Mouse (Mus musculus): ENCODE results near the gene Ptprg. TPM values are rescaled to one million over a fixed set of nuclear protein-coding genes. Genes with fewer than 3 reads are reported as not detected.

Ptprg gene
- polyA plus RNA-seq, 1 experiment from 2014 or later = 27.1 TPM

DNA sequence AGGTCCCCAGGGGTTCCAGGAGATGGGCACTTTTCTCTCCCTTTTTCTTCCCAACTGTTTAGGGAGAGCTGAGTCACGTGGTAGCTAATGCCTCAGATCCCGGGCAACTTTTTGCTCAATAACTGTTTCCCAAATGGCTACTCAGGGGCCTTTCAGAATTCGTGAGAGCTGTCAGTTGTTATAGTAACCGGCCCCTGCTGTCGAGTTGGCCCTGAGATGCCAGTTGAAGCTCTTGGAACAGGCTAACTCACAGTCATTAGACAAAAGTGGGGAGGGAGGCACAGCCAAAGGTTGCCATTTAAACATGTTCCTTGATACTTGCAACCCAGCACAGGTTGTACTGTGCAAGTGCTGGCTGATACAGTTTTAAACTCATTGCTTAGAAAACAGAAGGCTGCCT, 624.1 kb downstream of the Ptprg start:
- Histone ChIP-seq H3K27me3 (replicated peaks; ENCODE audit: control insufficient read depth, insufficient read depth, low read length) (no peaks in the 10 kb centered on the region), H3K4me1 (ENCODE audit: control insufficient read depth, insufficient read depth, low read length) (peaks cover 17% of the 10 kb centered on the region), H3K9ac (ENCODE audit: low read length) (no peak overlapping the region), H3K4me2 (ENCODE audit: low read length) (no peak overlapping the region), H3K4me3 (ENCODE audit: low read depth, low read length) (no peak overlapping the region), H3K36me3 (ENCODE audit: control insufficient read depth, insufficient read depth, low read length) (no peaks in the 10 kb centered on the region), H3K27ac (ENCODE audit: low read depth, low read length) (peak overlapping the region; percentile 10; the same call in 1 of the 2 replicates), H3K9me3 (replicated peaks; ENCODE audit: control insufficient read depth, low read length) (no peaks in the 10 kb centered on the region)
- under 1% methylated on average over 5 of the region's 5 CpGs for WGBS
- ATAC-seq = peak; percentile 88
- DNase-seq (ENCODE audit: low spot score) = peak; percentile 89

DNA sequence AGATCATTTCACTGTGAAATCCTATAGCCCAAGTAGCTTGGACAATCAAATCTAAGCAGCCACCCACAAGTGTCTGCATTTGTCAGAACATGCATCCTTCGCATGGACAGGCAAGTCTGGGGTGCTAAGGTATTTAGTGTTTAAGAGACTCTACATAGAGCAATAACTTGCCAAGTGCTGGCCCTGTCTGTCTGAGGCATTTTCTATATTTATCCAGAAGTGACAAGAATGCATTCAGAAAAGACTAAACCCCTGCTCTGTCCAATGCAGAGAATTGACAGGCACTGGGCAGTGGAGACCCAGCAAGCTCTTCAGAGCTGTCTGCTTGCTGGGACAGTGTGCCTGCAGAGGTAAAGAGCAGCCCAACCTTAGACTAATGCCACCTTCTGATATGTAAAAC, 625.3 kb downstream of the Ptprg start:
- Histone ChIP-seq H3K4me2 (ENCODE audit: low read length) (no peak overlapping the region), H3K4me3 (ENCODE audit: low read depth, low read length) (no peak overlapping the region), H3K9me3 (replicated peaks; ENCODE audit: control insufficient read depth, low read length) (no peaks in the 10 kb centered on the region), H3K27me3 (replicated peaks; ENCODE audit: control insufficient read depth, insufficient read depth, low read length) (no peaks in the 10 kb centered on the region), H3K4me1 (ENCODE audit: control insufficient read depth, insufficient read depth, low read length) (peaks cover 18% of the 10 kb centered on the region), H3K36me3 (ENCODE audit: control insufficient read depth, insufficient read depth, low read length) (no peaks in the 10 kb centered on the region), H3K27ac (ENCODE audit: low read depth, low read length) (no peak overlapping the region), H3K9ac (ENCODE audit: low read length) (no peak overlapping the region)
- 85% methylated on average over 1 of the region's 1 CpGs for WGBS
- ATAC-seq (no peak), DNase-seq (ENCODE audit: low spot score) (no peak)

DNA sequence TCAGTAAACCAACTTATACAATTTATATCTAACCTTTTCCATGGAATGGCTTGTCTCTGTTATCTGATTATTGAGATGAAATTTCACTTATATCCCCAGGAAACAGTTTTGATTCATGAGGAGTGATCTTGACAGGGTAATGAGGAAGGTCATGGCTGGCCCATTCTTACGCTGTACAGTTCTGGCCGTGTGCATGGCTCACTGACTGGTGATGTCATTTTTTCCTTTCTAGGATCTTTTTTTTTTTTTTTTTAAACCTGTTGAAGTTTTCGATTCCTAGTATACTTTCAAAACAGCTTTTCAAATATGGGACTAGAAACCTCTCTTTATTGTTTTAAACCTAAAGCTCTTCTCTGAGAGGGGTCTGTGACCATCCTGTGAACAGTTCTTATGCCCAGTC, 626.8 kb downstream of the Ptprg start:
- H3K4me2 ChIP-seq (ENCODE audit: low read length) = no peak overlapping the region
- WGBS = 54% methylated on average over 3 of the region's 3 CpGs
- H3K4me1 ChIP-seq (ENCODE audit: control insufficient read depth, insufficient read depth, low read length) = peaks cover 32% of the 10 kb centered on the region
- H3K4me3 ChIP-seq (ENCODE audit: low read depth, low read length) = no peak overlapping the region
- H3K27me3 ChIP-seq (replicated peaks; ENCODE audit: control insufficient read depth, insufficient read depth, low read length) = no peaks in the 10 kb centered on the region
- no peaks in the 10 kb centered on the region for H3K9me3 ChIP-seq (replicated peaks; ENCODE audit: control insufficient read depth, low read length)
- H3K9ac ChIP-seq (ENCODE audit: low read length) = no peak overlapping the region
- ATAC-seq (no peak), DNase-seq (ENCODE audit: low spot score) (no peak)
- H3K27ac ChIP-seq (ENCODE audit: low read depth, low read length) = no peak overlapping the region
- no peaks in the 10 kb centered on the region for H3K36me3 ChIP-seq (ENCODE audit: control insufficient read depth, insufficient read depth, low read length)

DNA sequence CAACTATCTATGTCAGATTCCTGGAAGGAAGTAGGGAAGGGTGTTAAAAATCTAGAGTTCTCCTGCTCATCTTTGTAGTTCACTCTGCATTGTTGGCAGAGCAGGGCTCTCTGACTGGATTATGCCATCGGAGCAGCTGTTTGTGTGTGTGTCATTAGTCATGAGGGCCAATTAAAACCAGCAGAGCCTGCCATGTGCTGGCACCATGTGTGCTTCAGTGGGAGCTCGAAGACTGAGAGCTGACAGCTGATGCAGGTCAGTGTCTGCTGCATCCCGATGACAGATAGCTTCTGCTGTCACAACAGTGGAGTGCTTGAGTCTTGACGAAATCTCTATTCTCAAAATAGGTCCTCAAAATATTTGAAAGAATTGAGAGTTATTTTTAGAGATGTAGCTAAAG, 631.7 kb downstream of the Ptprg start:
- no peak overlapping the region for H3K4me3 ChIP-seq (ENCODE audit: low read depth, low read length)
- H3K27ac ChIP-seq (ENCODE audit: low read depth, low read length) = peak overlapping the region; percentile 56; the same call in 1 of the 2 replicates
- H3K4me2 ChIP-seq (ENCODE audit: low read length) = no peak overlapping the region
- 29% methylated on average over 4 of the region's 4 CpGs for WGBS
- H3K4me1 ChIP-seq (ENCODE audit: control insufficient read depth, insufficient read depth, low read length) = peaks cover 40% of the 10 kb centered on the region
- H3K9ac ChIP-seq (ENCODE audit: low read length) = no peak overlapping the region
- no peaks in the 10 kb centered on the region for H3K27me3 ChIP-seq (replicated peaks; ENCODE audit: control insufficient read depth, insufficient read depth, low read length)
- ATAC-seq = peak; percentile 79
- no peaks in the 10 kb centered on the region for H3K9me3 ChIP-seq (replicated peaks; ENCODE audit: control insufficient read depth, low read length)
- no peaks in the 10 kb centered on the region for H3K36me3 ChIP-seq (ENCODE audit: control insufficient read depth, insufficient read depth, low read length)
- DNase-seq (ENCODE audit: low spot score) = peak; percentile 91

DNA sequence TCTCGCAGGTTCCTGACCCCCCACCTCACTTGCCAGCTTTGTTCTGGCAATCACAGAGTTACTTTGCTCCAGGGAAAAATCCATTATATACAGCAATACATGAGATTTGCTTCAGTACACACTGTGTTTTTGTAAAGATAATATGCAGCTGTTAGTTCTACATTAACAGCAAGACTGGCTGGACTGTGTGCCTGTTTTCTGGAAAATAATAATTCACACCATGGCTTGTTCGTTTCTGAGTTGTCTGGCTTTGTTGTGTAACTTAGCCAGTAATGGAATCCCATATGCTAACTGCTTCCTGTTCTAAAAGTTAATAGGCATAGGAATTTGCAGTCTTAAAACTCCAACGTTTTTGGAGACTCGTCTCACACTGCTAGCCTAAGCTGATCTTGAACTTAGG, 635.0 kb downstream of the Ptprg start:
- WGBS = 27% methylated on average over 4 of the region's 4 CpGs
- H3K4me3 ChIP-seq (ENCODE audit: low read depth, low read length) = no peak overlapping the region
- DNase-seq (ENCODE audit: low spot score) (no peak), ATAC-seq (no peak)
- H3K27me3 ChIP-seq (replicated peaks; ENCODE audit: control insufficient read depth, insufficient read depth, low read length) = no peaks in the 10 kb centered on the region
- no peak overlapping the region for H3K9ac ChIP-seq (ENCODE audit: low read length)
- no peaks in the 10 kb centered on the region for H3K36me3 ChIP-seq (ENCODE audit: control insufficient read depth, insufficient read depth, low read length)
- H3K4me2 ChIP-seq (ENCODE audit: low read length) = no peak overlapping the region
- H3K9me3 ChIP-seq (replicated peaks; ENCODE audit: control insufficient read depth, low read length) = no peaks in the 10 kb centered on the region
- H3K4me1 ChIP-seq (ENCODE audit: control insufficient read depth, insufficient read depth, low read length) = peaks cover 54% of the 10 kb centered on the region
- peak overlapping the region; percentile 89; the same call in 1 of the 2 replicates for H3K27ac ChIP-seq (ENCODE audit: low read depth, low read length)

DNA sequence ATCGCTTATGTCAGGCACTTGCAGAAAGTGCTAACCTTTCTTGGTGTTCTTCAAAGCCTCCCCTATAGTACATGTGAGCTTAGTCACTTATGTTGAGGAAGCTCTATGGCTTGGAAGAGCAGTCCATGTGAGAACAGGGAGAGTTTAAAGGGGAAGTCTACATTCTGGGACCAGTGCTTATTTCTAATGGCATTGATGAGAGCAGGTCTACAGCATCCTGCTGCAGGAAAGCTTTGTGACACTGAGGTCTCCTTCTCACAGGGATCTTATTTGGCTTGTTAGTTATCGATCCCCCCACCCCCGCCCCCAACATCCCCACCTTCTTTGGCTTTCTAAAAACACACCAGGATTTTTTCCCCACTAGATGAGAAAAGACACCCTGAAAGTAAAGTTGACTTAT, 635.9 kb downstream of the Ptprg start:
- H3K4me2 ChIP-seq (ENCODE audit: low read length) = peak overlapping the region; percentile 41
- H3K4me3 ChIP-seq (ENCODE audit: low read depth, low read length) = no peak overlapping the region
- no peaks in the 10 kb centered on the region for H3K27me3 ChIP-seq (replicated peaks; ENCODE audit: control insufficient read depth, insufficient read depth, low read length)
- H3K4me1 ChIP-seq (ENCODE audit: control insufficient read depth, insufficient read depth, low read length) = peaks cover 47% of the 10 kb centered on the region
- H3K36me3 ChIP-seq (ENCODE audit: control insufficient read depth, insufficient read depth, low read length) = no peaks in the 10 kb centered on the region
- H3K9ac ChIP-seq (ENCODE audit: low read length) = no peak overlapping the region
- H3K9me3 ChIP-seq (replicated peaks; ENCODE audit: control insufficient read depth, low read length) = no peaks in the 10 kb centered on the region
- ATAC-seq (peak; percentile 16; the same call in 1 of the 2 replicates), DNase-seq (ENCODE audit: low spot score) (no peak)
- H3K27ac ChIP-seq (ENCODE audit: low read depth, low read length) = peak overlapping the region; percentile 89
- 12% methylated on average over 3 of the region's 3 CpGs for WGBS

DNA sequence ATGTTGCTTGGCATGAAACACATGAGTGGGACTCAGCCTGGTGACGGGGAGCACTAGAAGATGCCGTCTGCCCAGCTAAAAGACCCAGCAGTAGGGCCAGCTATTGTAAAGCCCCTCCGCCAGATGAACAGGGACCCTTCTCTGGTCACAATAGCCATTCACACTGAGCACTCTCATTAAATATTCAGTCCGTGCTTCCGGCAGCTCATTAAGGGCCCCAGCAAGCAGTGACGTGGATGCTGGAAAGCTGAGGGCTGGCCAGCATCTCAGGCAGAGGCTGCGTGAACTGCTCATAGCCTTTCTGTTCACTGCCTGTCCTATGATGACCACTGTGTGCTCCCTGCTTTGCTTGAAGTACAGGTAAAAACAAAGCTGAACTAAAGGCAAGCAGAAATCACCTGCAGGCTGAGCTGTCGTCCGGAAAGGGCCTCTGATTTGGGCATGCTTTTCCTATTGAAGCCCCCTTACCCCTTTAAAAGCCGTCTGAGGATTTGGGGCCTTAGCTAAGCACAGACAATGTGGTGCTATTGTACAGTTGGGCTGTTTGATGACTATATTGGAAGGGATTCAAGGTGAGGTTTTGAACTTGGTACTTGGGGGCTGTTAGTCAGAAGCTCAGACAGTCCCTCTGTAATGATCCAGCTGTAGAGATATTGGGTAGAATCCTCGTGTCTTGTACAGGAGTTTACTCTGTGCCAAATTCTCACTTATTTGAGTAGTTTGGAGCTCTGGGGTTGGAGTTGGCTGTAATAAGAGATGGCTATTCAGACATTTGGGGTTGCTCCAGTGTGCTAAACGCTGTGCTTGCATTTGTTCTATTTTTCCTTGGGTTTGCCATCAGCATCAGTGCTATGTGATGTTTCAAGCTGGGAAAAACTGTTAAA, 636.6 kb downstream of the Ptprg start:
- ATAC-seq = peak; percentile 91
- Histone ChIP-seq H3K4me2 (ENCODE audit: low read length) (peak overlapping the region; percentile 41), H3K4me3 (ENCODE audit: low read depth, low read length) (peak overlapping the region; percentile 13), H3K9me3 (replicated peaks; ENCODE audit: control insufficient read depth, low read length) (no peaks in the 10 kb centered on the region), H3K27ac (ENCODE audit: low read depth, low read length) (peak overlapping the region; percentile 89), H3K27me3 (replicated peaks; ENCODE audit: control insufficient read depth, insufficient read depth, low read length) (no peaks in the 10 kb centered on the region), H3K9ac (ENCODE audit: low read length) (peak overlapping the region; percentile 4; the same call in 1 of the 2 replicates), H3K36me3 (ENCODE audit: control insufficient read depth, insufficient read depth, low read length) (no peaks in the 10 kb centered on the region), H3K4me1 (ENCODE audit: control insufficient read depth, insufficient read depth, low read length) (peaks cover 40% of the 10 kb centered on the region)
- 3% methylated on average over 12 of the region's 12 CpGs for WGBS
- DNase-seq (ENCODE audit: low spot score) = peak; percentile 93

DNA sequence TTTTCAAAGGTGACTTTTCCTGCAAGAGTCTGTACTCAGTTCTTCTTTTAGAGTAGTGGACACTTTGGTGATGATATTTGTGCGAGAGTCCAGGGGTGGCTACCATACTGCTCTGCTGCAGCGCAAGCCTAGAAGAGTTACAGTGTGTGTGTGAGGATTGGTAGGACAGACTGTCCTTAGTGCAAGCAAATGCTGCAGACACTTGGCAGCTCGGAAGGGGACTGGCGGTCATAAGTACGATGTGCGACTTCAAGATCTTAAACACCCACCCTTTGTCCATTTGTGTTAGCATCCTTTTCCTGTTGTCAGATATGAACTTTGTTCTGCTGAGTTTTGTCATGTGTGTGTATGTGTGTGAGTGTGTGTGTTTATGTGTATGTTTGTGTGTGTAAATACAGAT, 637.7 kb downstream of the Ptprg start:
- WGBS = 48% methylated on average over 6 of the region's 6 CpGs
- peak overlapping the region; percentile 41 for H3K4me2 ChIP-seq (ENCODE audit: low read length)
- DNase-seq (ENCODE audit: low spot score) = no peak
- peak overlapping the region; percentile 4; the same call in 1 of the 2 replicates for H3K9ac ChIP-seq (ENCODE audit: low read length)
- ATAC-seq = no peak
- no peaks in the 10 kb centered on the region for H3K27me3 ChIP-seq (replicated peaks; ENCODE audit: control insufficient read depth, insufficient read depth, low read length)
- no peaks in the 10 kb centered on the region for H3K36me3 ChIP-seq (ENCODE audit: control insufficient read depth, insufficient read depth, low read length)
- peaks cover 35% of the 10 kb centered on the region for H3K4me1 ChIP-seq (ENCODE audit: control insufficient read depth, insufficient read depth, low read length)
- H3K27ac ChIP-seq (ENCODE audit: low read depth, low read length) = peak overlapping the region; percentile 89; the same call in 1 of the 2 replicates
- H3K4me3 ChIP-seq (ENCODE audit: low read depth, low read length) = peak overlapping the region; percentile 13; the same call in 1 of the 2 replicates
- no peaks in the 10 kb centered on the region for H3K9me3 ChIP-seq (replicated peaks; ENCODE audit: control insufficient read depth, low read length)

DNA sequence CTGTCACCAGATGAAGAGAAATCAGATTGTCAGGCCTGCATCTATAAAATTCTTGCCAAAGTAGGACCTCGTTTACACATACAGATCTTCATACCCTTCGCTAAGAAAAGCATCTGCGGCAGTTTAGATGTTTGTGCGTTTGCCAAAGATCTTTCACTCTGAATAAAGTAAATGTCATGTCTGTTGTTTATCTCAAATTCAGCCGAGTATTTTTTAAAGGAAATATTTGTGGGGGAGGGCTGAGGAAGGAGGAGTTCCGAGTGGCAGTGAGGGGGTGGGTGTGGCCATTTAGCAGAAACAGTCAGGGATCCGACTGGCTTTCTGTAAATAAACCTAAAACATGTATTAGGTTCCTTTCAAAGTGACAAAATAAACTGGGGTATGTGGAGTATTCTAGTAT, 645.4 kb downstream of the Ptprg start:
- Histone ChIP-seq H3K27me3 (replicated peaks; ENCODE audit: control insufficient read depth, insufficient read depth, low read length) (no peaks in the 10 kb centered on the region), H3K4me1 (ENCODE audit: control insufficient read depth, insufficient read depth, low read length) (peaks cover 26% of the 10 kb centered on the region), H3K4me2 (ENCODE audit: low read length) (no peak overlapping the region), H3K9me3 (replicated peaks; ENCODE audit: control insufficient read depth, low read length) (no peaks in the 10 kb centered on the region), H3K36me3 (ENCODE audit: control insufficient read depth, insufficient read depth, low read length) (no peaks in the 10 kb centered on the region), H3K27ac (ENCODE audit: low read depth, low read length) (no peak overlapping the region), H3K4me3 (ENCODE audit: low read depth, low read length) (no peak overlapping the region), H3K9ac (ENCODE audit: low read length) (no peak overlapping the region)
- peak; percentile 49; the same call in 1 of the 2 replicates for ATAC-seq
- 39% methylated on average over 7 of the region's 7 CpGs for WGBS
- peak; percentile 84 for DNase-seq (ENCODE audit: low spot score)

Data from forebrain, embryonic 14.5 days (tissue).